Mouse (Mus musculus) frontal cortex, adult 2 months (tissue): ENCODE results near the gene Slc5a10. TPM values are rescaled to one million over a fixed set of nuclear protein-coding genes. Genes with fewer than 3 reads are reported as not detected.
A peak's percentile ranks its signal among the peaks of the same experiment; 100 is the strongest.

ENCODE experiments used
- DNase-seq, 2 experiments: peaks; one replicate each; pipeline ENCODE4 v3.0.0; 2022; ENCODE audit warnings: low spot score in 1 of 2; ENCODE audit errors: extremely low spot score in 1 of 2
- polyA plus RNA-seq: library from polyadenylated mRNA; depleted of rRNA; stranded (reverse); fragments of >200 nt; gene quantifications from 2 replicates; pipeline ENCODE4 v1.2.3, GENCODE M21; 2012; rRNA removed

Slc5a10 gene
- polyA plus RNA-seq = 0.04 and 0.13 TPM in 2 replicates

- no peak for DNase-seq
Measured at GRCm38 (mm10) chr11:61720636-61721035, at the start of gene Slc5a10. Gene Slc5a10, minus strand, starts transcription at chr11:61720826.

GRCm38 (mm10) chr11:61761584-61762407, 41.2 kb upstream of the Slc5a10 start, which contains the start of gene Prpsap2:
Gene Prpsap2, minus strand, starts transcription at chr11:61762088.
- DNase-seq = peak; percentile 94 to 98

- peak in 1 of 2 experiments; percentile 53 for DNase-seq
Measured at GRCm38 (mm10) chr11:61760518-61760917, 39.9 kb upstream of the Slc5a10 start.

- no peak for DNase-seq
Measured at GRCm38 (mm10) chr11:61757151-61757550, 36.5 kb upstream of the Slc5a10 start.

GRCm38 (mm10) chr11:61751612-61752011, 31.0 kb upstream of the Slc5a10 start:
- peak in 1 of 2 experiments; percentile 42 for DNase-seq

GRCm38 (mm10) chr11:61747161-61747560, 26.5 kb upstream of the Slc5a10 start:
- DNase-seq = no peak

GRCm38 (mm10) chr11:61745781-61746180, 25.2 kb upstream of the Slc5a10 start:
- no peak for DNase-seq

- DNase-seq = no peak
Measured at GRCm38 (mm10) chr11:61744460-61744859, 23.8 kb upstream of the Slc5a10 start.

GRCm38 (mm10) chr11:61743768-61744167, 23.1 kb upstream of the Slc5a10 start:
- DNase-seq = no peak

GRCm38 (mm10) chr11:61740500-61740899, 19.9 kb upstream of the Slc5a10 start:
- no peak for DNase-seq

GRCm38 (mm10) chr11:61737290-61737689, 16.7 kb upstream of the Slc5a10 start:
- DNase-seq = no peak

- no peak for DNase-seq
Measured at GRCm38 (mm10) chr11:61732672-61733071, 12.0 kb upstream of the Slc5a10 start.

- DNase-seq = no peak
Measured at GRCm38 (mm10) chr11:61728037-61728436, 7.4 kb upstream of the Slc5a10 start.

GRCm38 (mm10) chr11:61722077-61722476, 1.5 kb upstream of the Slc5a10 start:
- DNase-seq = no peak

- no peak for DNase-seq
Measured at GRCm38 (mm10) chr11:61719826-61720225, 800 bp downstream of the Slc5a10 start.

GRCm38 (mm10) chr11:61719387-61719786, 1.2 kb downstream of the Slc5a10 start:
- no peak for DNase-seq

- DNase-seq = no peak
Measured at GRCm38 (mm10) chr11:61717990-61718389, 2.6 kb downstream of the Slc5a10 start.

GRCm38 (mm10) chr11:61715130-61715529, 5.5 kb downstream of the Slc5a10 start:
- no peak for DNase-seq

GRCm38 (mm10) chr11:61714346-61715117, 6.1 kb downstream of the Slc5a10 start:
- DNase-seq = peak; percentile 41 to 94

GRCm38 (mm10) chr11:61713157-61713855, 7.3 kb downstream of the Slc5a10 start:
- DNase-seq = no peak

- no peak for DNase-seq
Measured at GRCm38 (mm10) chr11:61708928-61709327, 11.7 kb downstream of the Slc5a10 start.
